Mouse (Mus musculus) heart, postnatal 25 days (tissue): ENCODE measurements around the gene Fh1. TPM values are rescaled to one million over a fixed set of nuclear protein-coding genes. Genes with fewer than 3 reads are reported as not detected.

Experiments used
- DNase-seq: peaks from one replicate; pipeline ENCODE4 v3.0.0; 2022; ENCODE audit warnings: low spot score
- intact Hi-C: fragments of 180-260 bp; cut with DNase I; formaldehyde crosslinking; loops from one replicate; pipeline ENCODE4 v1.15.1; 2025
- total RNA-seq, 2 experiments: library from RNA; stranded (reverse); gene quantifications; 2 replicates each; pipeline ENCODE4 v1.2.3; 2021

Fh1 gene
- total RNA-seq, 2 experiments from 2014 or later, result 615 to 625 TPM

- no peak for DNase-seq
- intact Hi-C loops, result loop anchor here (2.0 to 5.0 kb wide), 4 partner anchors 41 to 296 kb away; partner anchors contain the start of genes Chml, Exo1, Gm38100 and Opn3
Measured at GRCm38 (mm10) chr1:175625990-175626692, 706 bp upstream of the Fh1 start.

- no peak for DNase-seq
- intact Hi-C loops, result loop anchor here (2.0 kb wide), 1 partner anchor 69 kb away; the partner anchor contains the start of genes Chml and Opn3
Measured at GRCm38 (mm10) chr1:175623656-175624055, 1.8 kb downstream of the Fh1 start.

GRCm38 (mm10) chr1:175619814-175620431, 5.5 kb downstream of the Fh1 start, which contains the start of gene Kmo:
Gene Kmo (plus strand): TSS chr1:175620381.
- DNase-seq, result no peak
- intact Hi-C loops, result no loop called here

GRCm38 (mm10) chr1:175614992-175615391, 10.4 kb downstream of the Fh1 start:
- intact Hi-C loops, result no loop called here
- no peak for DNase-seq

GRCm38 (mm10) chr1:175608708-175609107, 16.7 kb downstream of the Fh1 start:
- intact Hi-C loops, result no loop called here
- no peak for DNase-seq

- DNase-seq, result no peak
- intact Hi-C loops, result no loop called here
Measured at GRCm38 (mm10) chr1:175607838-175608585, 17.4 kb downstream of the Fh1 start.

- no peak for DNase-seq
- intact Hi-C loops, result no loop called here
Measured at GRCm38 (mm10) chr1:175607308-175607707, 18.1 kb downstream of the Fh1 start.

GRCm38 (mm10) chr1:175603390-175603789, 22.0 kb downstream of the Fh1 start:
- intact Hi-C loops, result loop anchor here (5.0 kb wide), 1 partner anchor 556 kb away; no protein-coding TSS in a partner anchor
- no peak for DNase-seq

GRCm38 (mm10) chr1:175602231-175602630, 23.2 kb downstream of the Fh1 start:
- intact Hi-C loops, result loop anchor here (5.0 kb wide), 1 partner anchor 555 kb away; no protein-coding TSS in a partner anchor
- no peak for DNase-seq

GRCm38 (mm10) chr1:175592832-175593231, 32.6 kb downstream of the Fh1 start:
- DNase-seq, result no peak
- intact Hi-C loops, result loop anchor here (10.0 kb wide), 1 partner anchor 478 kb away; no protein-coding TSS in a partner anchor

GRCm38 (mm10) chr1:175586656-175587055, 38.8 kb downstream of the Fh1 start:
- intact Hi-C loops, result no loop called here

GRCm38 (mm10) chr1:175585267-175585666, 40.2 kb downstream of the Fh1 start:
- intact Hi-C loops, result no loop called here
- DNase-seq, result no peak

More at GRCm38 (mm10) chr1:175586656-175587055, 38.8 kb downstream of the Fh1 start:
- DNase-seq, result no peak

GRCm38 (mm10) chr1:175582799-175583198, 42.6 kb downstream of the Fh1 start:
- intact Hi-C loops, result no loop called here
- DNase-seq, result no peak

- intact Hi-C loops, result no loop called here
- DNase-seq, result no peak
Measured at GRCm38 (mm10) chr1:175580346-175580745, 45.1 kb downstream of the Fh1 start.

- DNase-seq, result no peak
- intact Hi-C loops, result no loop called here
Measured at GRCm38 (mm10) chr1:175579598-175580235, 45.7 kb downstream of the Fh1 start.

- intact Hi-C loops, result no loop called here
- DNase-seq, result no peak
Measured at GRCm38 (mm10) chr1:175578425-175579096, 46.9 kb downstream of the Fh1 start.

- intact Hi-C loops, result no loop called here
- DNase-seq, result no peak
Measured at GRCm38 (mm10) chr1:175574129-175574528, 51.3 kb downstream of the Fh1 start.

GRCm38 (mm10) chr1:175565579-175566103, 59.8 kb downstream of the Fh1 start:
- intact Hi-C loops, result no loop called here

GRCm38 (mm10) chr1:175564321-175564720, 61.1 kb downstream of the Fh1 start:
- intact Hi-C loops, result no loop called here
- DNase-seq, result no peak

More at GRCm38 (mm10) chr1:175565579-175566103, 59.8 kb downstream of the Fh1 start:
- DNase-seq, result no peak
